Mouse (Mus musculus) limb, embryonic 11.5 days (tissue): ENCODE measurements around the gene Sh2d6. TPM values are rescaled to one million over a fixed set of nuclear protein-coding genes. Genes with fewer than 3 reads are reported as not detected.
"Not testable (repeated sequence)": the region's sequence is repeated elsewhere in the genome, so short reads cannot be mapped to it uniquely, and the experiment has no call there.

Experiments
- ATAC-seq: fragments of 200-750 bp; cut with Nextera tagmentation; 2 replicates; pipeline ENCODE4 v1.8.0; 2017; ENCODE audit warnings: low read depth; ENCODE audit not compliant: insufficient number of reproducible peaks, low FRiP score, low TSS enrichment
- DNase-seq: peaks from one replicate; pipeline ENCODE4 v3.0.0-alpha.2; 2015; ENCODE audit warnings: low spot score
- H3K27ac ChIP-seq: fragments of 300-500 bp; sonication (generic); replicated peaks from 2 replicates; pipeline ENCODE4 v1.5.1; 2014; ENCODE audit warnings: low read depth, mild to moderate bottlenecking, low read length
- H3K27me3 ChIP-seq: fragments of 300-500 bp; sonication (generic); 2 replicates; pipeline ENCODE4 v1.6.1; 2014; ENCODE audit warnings: mild to moderate bottlenecking, low read length, mixed read lengths; ENCODE audit not compliant: control insufficient read depth, insufficient read depth
- H3K36me3 ChIP-seq: fragments of 300-500 bp; sonication (generic); 2 replicates; pipeline ENCODE4 v1.6.1; 2014; ENCODE audit warnings: mild to moderate bottlenecking, low read length, moderate library complexity, mixed read lengths; ENCODE audit not compliant: control insufficient read depth, insufficient read depth
- H3K4me1 ChIP-seq: fragments of 300-500 bp; sonication (generic); 2 replicates; pipeline ENCODE4 v1.6.1; 2014; ENCODE audit warnings: low read length, mixed read lengths; ENCODE audit not compliant: control insufficient read depth, insufficient read depth
- H3K4me2 ChIP-seq: fragments of 300-500 bp; sonication (generic); 2 replicates; pipeline ENCODE4 v1.6.1; 2014; ENCODE audit warnings: low read depth, mild to moderate bottlenecking, moderate library complexity; ENCODE audit not compliant: severe bottlenecking
- H3K4me3 ChIP-seq: fragments of 300-500 bp; sonication (generic); 2 replicates; pipeline ENCODE4 v1.5.1; 2014; ENCODE audit warnings: low read depth, low read length
- H3K9ac ChIP-seq: fragments of 300-500 bp; sonication (generic); 2 replicates; pipeline ENCODE4 v1.6.1; 2014; ENCODE audit warnings: mild to moderate bottlenecking, low read length
- H3K9me3 ChIP-seq: fragments of 300-500 bp; sonication (generic); 2 replicates; pipeline ENCODE4 v1.6.1; 2016; ENCODE audit warnings: low read length; ENCODE audit not compliant: control insufficient read depth
- WGBS: fragments of 180-500 bp; shearing (Covaris S2); extraction: QIAGEN DNeasy Blood & Tissue Kit; methylation state at CpG from one replicate; pipeline ENCODE4 v1.1.7; 2014; 5-methylcytosine and 5-hydroxymethylcytosine counted together
- polyA plus RNA-seq: library from polyadenylated mRNA; unstranded; fragments of >200 nt; fragmentation: Nextera tagmentation; extraction: Ambion mirVana; gene quantifications from 2 replicates; pipeline ENCODE4 v1.2.1, GENCODE M21; 2014

Sh2d6 gene
- polyA plus RNA-seq, 1 experiment from 2014 or later, result 0.17 TPM

DNA sequence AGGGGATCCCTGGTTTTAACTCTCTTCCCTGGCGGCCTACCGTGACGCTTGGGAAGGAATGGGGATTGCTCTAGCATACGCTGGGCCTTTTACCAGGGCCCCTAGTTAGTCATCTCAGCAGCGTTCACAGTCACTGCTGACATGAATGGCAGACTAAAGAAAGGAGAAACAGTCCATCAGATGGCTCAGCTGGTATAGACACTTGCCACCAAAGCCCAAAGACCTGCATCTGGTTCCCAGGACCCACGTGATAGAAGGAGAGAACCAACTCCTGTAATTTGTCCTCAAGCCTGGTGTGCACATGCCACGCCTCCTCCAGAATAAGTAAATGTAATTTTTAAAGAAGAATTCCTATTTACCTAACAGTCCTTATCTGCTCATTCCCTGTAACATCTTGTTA is 23.9 kb upstream of the Sh2d6 start:
- no peak overlapping the region for H3K4me3 ChIP-seq
- H3K4me2 ChIP-seq, result no peak overlapping the region
- ATAC-seq, result no peak
- H3K9ac ChIP-seq, result no peak overlapping the region
- H3K9me3 ChIP-seq, result no peaks in the 10 kb centered on the region; the same call in 1 of the 2 replicates
- H3K27me3 ChIP-seq, result no peaks in the 10 kb centered on the region
- WGBS, result 52% methylated on average over 7 of the region's 7 CpGs
- no peak overlapping the region for H3K27ac ChIP-seq
- DNase-seq, result no peak
- H3K4me1 ChIP-seq, result no peaks in the 10 kb centered on the region
- no peaks in the 10 kb centered on the region for H3K36me3 ChIP-seq

DNA sequence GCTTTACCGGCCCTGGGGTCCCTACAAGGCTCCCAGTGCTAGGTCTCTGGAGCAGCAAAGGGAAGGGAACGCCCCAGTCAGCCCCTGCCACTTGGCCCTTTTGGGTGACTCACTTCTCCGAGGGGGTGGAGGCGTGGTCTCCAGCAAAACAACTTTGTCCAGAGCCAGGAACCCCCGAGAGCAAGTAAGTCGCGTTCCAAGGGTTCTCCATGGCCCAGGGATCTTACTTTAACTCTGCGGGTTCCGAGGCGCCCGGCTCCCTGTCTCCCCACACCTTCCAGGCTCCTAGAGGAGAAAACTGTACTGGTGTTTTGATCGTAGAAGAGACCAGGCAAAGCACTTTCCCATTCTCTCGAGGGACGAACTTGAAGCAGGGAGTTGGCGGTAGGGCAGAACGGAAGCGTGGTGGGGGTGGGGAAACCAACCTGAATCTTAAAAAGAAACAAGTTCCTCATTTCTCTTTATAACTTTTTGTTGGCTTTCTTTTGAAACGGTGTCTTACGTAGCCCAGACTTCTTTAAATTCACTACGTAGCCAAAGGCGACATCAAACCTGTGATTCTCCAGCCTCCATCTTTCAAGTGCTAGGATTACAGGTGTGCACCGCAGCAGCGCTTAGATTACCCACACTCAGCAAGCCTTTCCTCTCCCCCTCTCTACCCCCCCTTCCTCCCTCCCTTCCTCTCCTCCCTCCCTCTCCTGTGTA is 22.9 kb upstream of the Sh2d6 start, which contains the start of gene Capg:
Gene Capg, plus strand, starts transcription at position 109 of the 705 bp plus-strand sequence.
- peak within 1 kb of the TSS; percentile 60 for H3K9ac ChIP-seq
- no peaks in the 10 kb centered on the region for H3K27me3 ChIP-seq
- ATAC-seq (no peak), DNase-seq (peak; percentile 48)
- 0 out of 2 replicates have a peak within 1 kb of the TSS, but pooled peaks have one; percentile 0 for H3K4me3 ChIP-seq
- H3K9me3 ChIP-seq, result no peaks in the 10 kb centered on the region; the same call in 1 of the 2 replicates
- H3K36me3 ChIP-seq, result no peaks in the 10 kb centered on the region
- 13% methylated on average over 23 of the region's 23 CpGs for WGBS
- no peak within 1 kb of the TSS for H3K27ac ChIP-seq
- H3K4me2 ChIP-seq, result peak within 1 kb of the TSS; percentile 42; the same call in 1 of the 2 replicates
- H3K4me1 ChIP-seq, result no peaks in the 10 kb centered on the region

DNA sequence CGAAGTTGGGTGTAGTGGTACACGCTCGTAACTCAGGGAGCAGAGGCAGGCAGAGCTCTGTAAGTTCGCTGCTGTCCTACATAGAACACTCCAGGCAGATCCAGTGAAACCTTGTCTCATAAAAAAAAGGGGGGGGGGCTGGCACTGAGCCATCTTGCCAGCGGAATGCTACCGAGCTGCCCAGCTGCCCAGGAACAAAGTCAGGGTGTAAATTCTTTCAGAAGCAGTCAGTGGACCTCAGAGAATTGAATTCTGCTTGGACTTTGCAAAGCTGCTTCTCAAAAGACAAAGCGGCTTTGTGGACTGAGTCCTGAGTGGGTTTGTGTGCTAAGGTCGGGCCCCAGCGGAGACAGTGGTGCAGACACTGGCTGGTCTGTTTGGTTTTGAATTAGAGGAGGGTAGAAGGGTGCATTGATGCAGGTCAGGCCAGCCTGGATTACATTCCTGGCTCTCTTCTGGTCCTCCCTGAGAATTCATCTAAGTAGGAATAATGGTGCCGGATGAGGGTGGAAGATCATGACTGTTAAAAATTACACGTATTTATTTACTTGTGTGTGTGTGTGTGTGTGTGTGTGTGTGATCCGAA is 21.9 kb upstream of the Sh2d6 start:
- DNase-seq (no peak), ATAC-seq (no peak)
- no peak overlapping the region for H3K4me2 ChIP-seq
- H3K9me3 ChIP-seq, result no peaks in the 10 kb centered on the region; the same call in 1 of the 2 replicates
- 84% methylated on average over 12 of the region's 12 CpGs for WGBS
- no peaks in the 10 kb centered on the region for H3K36me3 ChIP-seq
- no peaks in the 10 kb centered on the region for H3K27me3 ChIP-seq
- H3K4me1 ChIP-seq, result peaks cover 1% of the 10 kb centered on the region; the same call in 1 of the 2 replicates
- no peak overlapping the region for H3K4me3 ChIP-seq
- no peak overlapping the region for H3K9ac ChIP-seq
- H3K27ac ChIP-seq, result no peak overlapping the region

DNA sequence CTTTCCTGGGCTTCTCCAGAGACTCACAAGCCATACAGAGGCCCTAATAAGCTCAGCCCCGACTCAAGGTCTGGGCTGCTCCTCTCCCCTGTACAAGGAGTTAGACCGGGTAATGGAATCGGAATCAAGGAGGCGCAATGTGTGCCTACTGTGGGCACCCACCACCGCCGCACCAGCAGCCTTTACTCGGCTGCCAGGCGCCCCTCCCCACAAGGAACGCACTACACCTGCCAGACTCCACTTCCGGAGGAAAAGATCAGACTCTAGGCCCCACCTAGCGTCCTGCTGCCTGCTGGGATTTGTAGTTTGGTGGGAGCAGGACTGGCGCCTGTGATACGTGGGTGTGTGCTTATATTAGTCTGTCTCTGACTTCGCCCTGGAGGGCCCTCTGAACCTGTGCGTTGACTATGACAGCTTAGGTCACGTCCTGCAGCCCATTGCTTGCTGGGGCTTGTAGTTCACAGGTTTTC is 17.1 kb upstream of the Sh2d6 start:
- H3K27me3 ChIP-seq, result no peaks in the 10 kb centered on the region
- DNase-seq (peak; percentile 83), ATAC-seq (peak; percentile 86)
- H3K4me2 ChIP-seq, result peak overlapping the region; percentile 78
- no peaks in the 10 kb centered on the region for H3K9me3 ChIP-seq
- H3K4me1 ChIP-seq, result peaks cover 5% of the 10 kb centered on the region; the same call in 1 of the 2 replicates
- peak overlapping the region; percentile 50 for H3K9ac ChIP-seq
- 3% methylated on average over 16 of the region's 16 CpGs for WGBS
- peak overlapping the region; percentile 30 for H3K4me3 ChIP-seq
- H3K36me3 ChIP-seq, result no peaks in the 10 kb centered on the region
- H3K27ac ChIP-seq, result no peak overlapping the region

DNA sequence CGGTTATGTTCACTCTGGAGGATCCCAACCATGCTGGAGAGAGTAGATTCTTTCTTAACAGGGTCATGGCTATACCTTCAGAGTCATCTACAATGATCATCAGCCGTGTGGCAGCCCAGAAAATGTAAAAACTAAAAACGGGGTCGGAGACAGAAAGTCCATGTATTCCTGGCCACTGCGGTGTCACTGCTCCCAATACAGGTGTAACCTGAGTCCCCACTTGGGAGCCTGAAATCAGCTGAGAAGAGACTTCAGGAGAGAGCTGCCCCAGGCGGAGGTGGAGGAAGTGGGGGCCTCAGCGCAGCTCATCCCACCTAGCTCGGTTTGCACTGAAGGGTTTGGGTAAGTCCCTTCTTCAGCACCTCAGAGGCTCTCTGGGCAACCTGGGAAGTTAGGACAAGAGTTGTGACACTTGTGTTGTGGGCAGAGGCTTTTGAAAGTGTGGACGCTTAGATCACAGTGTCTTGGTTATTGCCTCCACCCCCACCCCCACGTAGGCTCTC is 16.5 kb upstream of the Sh2d6 start:
- no peaks in the 10 kb centered on the region for H3K9me3 ChIP-seq

DNA sequence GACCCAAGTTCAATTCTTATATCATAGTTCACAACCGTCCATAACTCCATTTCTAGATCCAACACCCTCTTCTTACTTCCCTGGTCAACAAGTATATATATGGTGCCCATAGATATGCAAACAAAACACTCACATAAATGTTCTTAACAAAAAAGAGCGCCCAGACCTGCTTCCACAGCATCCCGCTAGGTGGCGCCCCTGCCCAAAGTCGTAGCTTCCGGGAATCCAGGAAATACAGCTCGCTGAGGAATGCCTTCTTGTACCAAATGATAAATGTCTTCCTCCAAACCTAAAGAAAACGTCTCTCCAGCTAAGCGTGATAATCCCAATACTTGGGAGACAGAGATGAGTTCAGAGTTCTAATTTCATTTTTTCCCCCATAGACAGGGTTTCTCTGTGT is 13.7 kb upstream of the Sh2d6 start:
- no peaks in the 10 kb centered on the region for H3K36me3 ChIP-seq
- H3K4me3 ChIP-seq, result no peak overlapping the region
- no peaks in the 10 kb centered on the region for H3K27me3 ChIP-seq
- H3K9ac ChIP-seq, result no peak overlapping the region
- WGBS, result 4% methylated on average over 9 of the region's 9 CpGs
- no peak overlapping the region for H3K27ac ChIP-seq
- H3K4me1 ChIP-seq, result peaks cover 5% of the 10 kb centered on the region; the same call in 1 of the 2 replicates
- peak; percentile 87 for DNase-seq
- ATAC-seq, result no peak
- peak overlapping the region; percentile 31; the same call in 1 of the 2 replicates for H3K4me2 ChIP-seq
- no peaks in the 10 kb centered on the region for H3K9me3 ChIP-seq

More for the DNA sequence above, 16.5 kb upstream of the Sh2d6 start:
- Histone ChIP-seq H3K27me3 (no peaks in the 10 kb centered on the region), H3K9ac (no peak overlapping the region; the same call in 1 of the 2 replicates), H3K27ac (no peak overlapping the region), H3K36me3 (no peaks in the 10 kb centered on the region), H3K4me2 (peak overlapping the region; percentile 78), H3K4me1 (peaks cover 5% of the 10 kb centered on the region; the same call in 1 of the 2 replicates), H3K4me3 (peak overlapping the region; percentile 30)
- 49% methylated on average over 10 of the region's 10 CpGs for WGBS
- no peak for ATAC-seq
- DNase-seq, result no peak

DNA sequence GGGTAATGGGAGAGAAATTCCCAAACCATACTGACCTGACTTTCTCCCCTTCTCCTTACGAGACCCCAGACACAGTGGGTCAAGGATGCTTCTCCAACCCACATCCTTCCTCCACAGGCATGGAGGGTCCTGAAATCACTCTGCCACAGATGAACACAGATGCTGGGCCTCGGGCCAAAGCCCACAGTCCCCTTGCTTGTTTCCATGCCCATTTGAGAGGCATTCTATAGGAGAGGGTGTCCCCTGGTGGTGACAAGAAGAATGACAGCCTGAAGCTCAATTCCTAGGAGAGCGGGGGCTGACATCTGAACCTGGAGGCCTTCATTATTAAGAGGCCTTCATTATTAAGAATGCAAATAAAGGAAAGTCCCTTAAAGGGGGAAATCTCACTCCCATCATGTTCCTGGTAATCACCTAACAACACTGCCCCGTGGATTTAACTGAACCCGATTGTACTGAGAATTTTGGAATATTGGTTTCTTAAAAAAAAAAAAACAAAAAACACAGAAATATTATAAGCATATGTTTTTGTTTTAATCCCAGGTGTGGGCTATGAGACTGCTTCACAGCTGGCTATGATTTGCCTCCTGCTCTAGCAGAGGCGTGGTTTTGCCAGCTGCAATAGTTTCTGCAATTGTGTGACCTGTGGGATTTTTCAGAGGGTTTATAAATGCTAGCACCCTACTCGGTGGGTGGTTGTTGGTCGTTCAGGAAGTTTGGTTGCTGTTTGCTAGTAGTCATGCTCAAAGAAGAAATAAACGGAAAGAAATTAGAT is 12.7 kb upstream of the Sh2d6 start:
- no peak overlapping the region for H3K27ac ChIP-seq
- H3K9ac ChIP-seq, result no peak overlapping the region
- no peak overlapping the region for H3K4me3 ChIP-seq
- peaks cover 5% of the 10 kb centered on the region; the same call in 1 of the 2 replicates for H3K4me1 ChIP-seq
- no peak overlapping the region for H3K4me2 ChIP-seq
- peak; percentile 52; the same call in 1 of the 2 replicates for ATAC-seq
- WGBS, result 21% methylated on average over 9 of the region's 9 CpGs
- DNase-seq, result peak; percentile 79
- no peaks in the 10 kb centered on the region for H3K9me3 ChIP-seq
- no peaks in the 10 kb centered on the region for H3K36me3 ChIP-seq
- no peaks in the 10 kb centered on the region for H3K27me3 ChIP-seq

DNA sequence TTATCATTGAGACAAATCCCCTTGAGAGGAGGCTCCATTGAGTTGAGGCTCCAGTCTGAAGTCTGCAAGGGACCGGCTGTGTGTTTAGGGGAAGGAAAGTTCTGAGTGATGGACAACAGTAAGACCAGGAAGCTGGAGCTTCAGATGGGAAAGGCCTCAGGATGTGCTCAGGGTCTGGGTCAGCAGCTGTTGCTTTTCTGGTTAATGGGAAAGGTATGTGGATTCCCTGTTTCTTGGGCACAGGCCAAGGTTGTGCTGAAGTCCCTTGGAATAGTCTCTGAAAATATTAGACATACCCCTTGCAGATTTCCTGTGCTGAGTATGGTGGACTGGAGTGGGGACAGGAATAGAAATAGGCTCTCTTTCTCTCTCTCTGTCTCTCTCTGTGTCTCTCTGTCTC is 12.0 kb upstream of the Sh2d6 start:
- not testable (repeated sequence) for DNase-seq, H3K27me3 ChIP-seq, H3K27ac ChIP-seq, H3K9me3 ChIP-seq, H3K4me3 ChIP-seq, H3K4me2 ChIP-seq, H3K36me3 ChIP-seq, H3K9ac ChIP-seq, H3K4me1 ChIP-seq, ATAC-seq
- WGBS, result 46% methylated on average over 1 of the region's 1 CpGs
